Mouse (Mus musculus) hindbrain, embryonic 12.5 days (tissue): ENCODE measurements at regions not wholly inside any gene's neighbourhood (a gene's known extent, or its start where the extent isn't known, plus 50 kb on each side); places are given as distances from the start of the nearest gene placed in this dataset.

Experiments
- ATAC-seq: fragments of 200-750 bp; cut with Nextera tagmentation; 2 replicates; pipeline ENCODE4 v1.8.0; 2017; ENCODE audit warnings: moderate TSS enrichment; ENCODE audit not compliant: low FRiP score
- H3K27ac ChIP-seq: fragments of 300-500 bp; sonication (generic); 2 replicates; pipeline ENCODE4 v1.5.1; 2016; ENCODE audit warnings: mild to moderate bottlenecking
- H3K27me3 ChIP-seq: fragments of 300-500 bp; sonication (generic); 2 replicates; pipeline ENCODE4 v1.6.1; 2016; ENCODE audit warnings: mild to moderate bottlenecking
- H3K36me3 ChIP-seq: fragments of 300-500 bp; sonication (generic); 2 replicates; pipeline ENCODE4 v1.6.1; 2016; ENCODE audit warnings: mild to moderate bottlenecking
- H3K4me1 ChIP-seq: fragments of 300-500 bp; sonication (generic); 2 replicates; pipeline ENCODE4 v1.6.1; 2016
- H3K4me2 ChIP-seq: fragments of 300-500 bp; sonication (generic); replicated peaks from 2 replicates; pipeline ENCODE4 v1.6.1; 2016; ENCODE audit warnings: mild to moderate bottlenecking
- H3K4me3 ChIP-seq: fragments of 300-500 bp; sonication (generic); 2 replicates; pipeline ENCODE4 v1.5.1; 2016; ENCODE audit warnings: mild to moderate bottlenecking
- H3K9ac ChIP-seq: fragments of 300-500 bp; sonication (generic); 2 replicates; pipeline ENCODE4 v1.6.1; 2016; ENCODE audit warnings: mild to moderate bottlenecking, moderate library complexity
- H3K9me3 ChIP-seq: fragments of 300-500 bp; sonication (generic); replicated peaks from 2 replicates; pipeline ENCODE4 v1.6.1; 2016; ENCODE audit warnings: mild to moderate bottlenecking
- WGBS: fragments of 180-500 bp; shearing (Covaris S2); methylation state at CpG from one replicate; pipeline ENCODE4 v1.1.7; 2016; 5-methylcytosine and 5-hydroxymethylcytosine counted together

GRCm38 (mm10) chr9:94074904-94075303 is 463.0 kb downstream of the 1190002N15Rik start:
- no peaks in the 10 kb centered on the region for H3K4me1 ChIP-seq

GRCm38 (mm10) chr9:94067121-94067520 is 470.8 kb downstream of the 1190002N15Rik start:
- no peaks in the 10 kb centered on the region for H3K4me1 ChIP-seq
- H3K4me2 ChIP-seq: no peak overlapping the region
- H3K9me3 ChIP-seq: no peaks in the 10 kb centered on the region
- H3K9ac ChIP-seq: no peak overlapping the region
- 55% methylated on average over 1 of the region's 1 CpGs for WGBS
- no peak overlapping the region for H3K27ac ChIP-seq
- no peaks in the 10 kb centered on the region for H3K36me3 ChIP-seq
- H3K4me3 ChIP-seq: no peak overlapping the region
- no peaks in the 10 kb centered on the region for H3K27me3 ChIP-seq
- no peak for ATAC-seq

More at GRCm38 (mm10) chr9:94074904-94075303, 463.0 kb downstream of the 1190002N15Rik start:
- Histone ChIP-seq H3K36me3 (no peaks in the 10 kb centered on the region), H3K9ac (no peak overlapping the region), H3K4me2 (no peak overlapping the region), H3K4me3 (no peak overlapping the region), H3K27me3 (no peaks in the 10 kb centered on the region), H3K27ac (no peak overlapping the region), H3K9me3 (no peaks in the 10 kb centered on the region)
- 46% methylated on average over 2 of the region's 2 CpGs for WGBS
- no peak for ATAC-seq

DNA sequence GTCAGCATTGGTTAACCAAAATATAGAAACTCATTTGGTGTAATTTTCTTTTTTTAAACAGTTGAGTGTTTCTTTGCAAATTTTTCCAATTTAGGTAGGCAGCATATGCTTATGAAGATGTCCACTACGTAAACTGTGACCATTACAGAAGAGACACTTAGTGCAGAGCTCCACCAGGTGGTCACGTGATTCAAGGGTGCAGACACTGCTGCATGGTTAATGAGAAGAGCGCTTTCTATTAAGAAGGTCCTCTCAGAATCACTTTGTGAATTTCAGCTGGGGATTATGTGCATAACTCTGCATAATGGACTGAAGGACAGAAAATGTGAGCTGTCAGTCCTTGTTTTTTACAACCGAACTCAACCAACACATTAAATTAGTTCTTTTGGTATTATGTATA is 484.7 kb downstream of the 1190002N15Rik start:
- Histone ChIP-seq H3K4me1 (no peaks in the 10 kb centered on the region), H3K9ac (no peak overlapping the region), H3K9me3 (no peaks in the 10 kb centered on the region), H3K4me2 (no peak overlapping the region), H3K27ac (no peak overlapping the region), H3K27me3 (no peaks in the 10 kb centered on the region), H3K36me3 (no peaks in the 10 kb centered on the region), H3K4me3 (no peak overlapping the region)
- ATAC-seq: no peak
- 80% methylated on average over 4 of the region's 4 CpGs for WGBS

DNA sequence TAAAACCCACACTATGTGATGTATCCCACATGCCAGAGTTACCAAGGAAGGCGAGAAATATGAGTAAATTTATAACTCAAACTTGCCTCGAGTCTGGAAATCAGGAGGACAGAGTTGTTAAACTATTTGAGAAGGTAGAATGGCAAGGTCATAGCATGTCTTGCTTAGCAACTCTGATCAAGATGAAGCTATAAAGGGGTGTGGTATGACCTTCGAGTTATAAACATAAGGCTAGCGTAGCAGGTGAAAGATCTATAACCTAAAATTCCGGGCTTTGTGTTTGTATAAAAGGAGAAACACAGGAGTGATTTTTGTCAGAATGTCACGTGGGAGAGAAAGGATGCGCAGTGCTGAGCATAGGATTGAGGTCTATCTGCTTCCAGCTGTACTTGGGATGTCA is 490.0 kb downstream of the 1190002N15Rik start:
- Histone ChIP-seq H3K9me3 (no peaks in the 10 kb centered on the region), H3K27ac (no peak overlapping the region), H3K36me3 (no peaks in the 10 kb centered on the region), H3K4me3 (no peak overlapping the region), H3K9ac (no peak overlapping the region), H3K4me1 (no peaks in the 10 kb centered on the region), H3K27me3 (no peaks in the 10 kb centered on the region), H3K4me2 (no peak overlapping the region)
- 89% methylated on average over 7 of the region's 7 CpGs for WGBS
- ATAC-seq: no peak

GRCm38 (mm10) chr9:94045462-94046126 is 492.3 kb downstream of the 1190002N15Rik start:
- H3K36me3 ChIP-seq: no peaks in the 10 kb centered on the region
- no peak overlapping the region for H3K4me2 ChIP-seq
- no peak overlapping the region for H3K9ac ChIP-seq
- H3K9me3 ChIP-seq: no peaks in the 10 kb centered on the region
- H3K27me3 ChIP-seq: no peaks in the 10 kb centered on the region
- no peak overlapping the region for H3K4me3 ChIP-seq
- H3K4me1 ChIP-seq: no peaks in the 10 kb centered on the region
- ATAC-seq: no peak
- WGBS: 85% methylated on average over 3 of the region's 3 CpGs
- no peak overlapping the region for H3K27ac ChIP-seq

GRCm38 (mm10) chr9:94023761-94024160 is 514.1 kb downstream of the 1190002N15Rik start:
- no peak overlapping the region for H3K4me2 ChIP-seq
- H3K36me3 ChIP-seq: no peaks in the 10 kb centered on the region
- 55% methylated on average over 3 of the region's 3 CpGs for WGBS
- no peaks in the 10 kb centered on the region for H3K4me1 ChIP-seq
- ATAC-seq: no peak
- no peak overlapping the region for H3K27ac ChIP-seq
- no peak overlapping the region for H3K9ac ChIP-seq
- H3K27me3 ChIP-seq: no peaks in the 10 kb centered on the region
- H3K9me3 ChIP-seq: no peaks in the 10 kb centered on the region
- no peak overlapping the region for H3K4me3 ChIP-seq

DNA sequence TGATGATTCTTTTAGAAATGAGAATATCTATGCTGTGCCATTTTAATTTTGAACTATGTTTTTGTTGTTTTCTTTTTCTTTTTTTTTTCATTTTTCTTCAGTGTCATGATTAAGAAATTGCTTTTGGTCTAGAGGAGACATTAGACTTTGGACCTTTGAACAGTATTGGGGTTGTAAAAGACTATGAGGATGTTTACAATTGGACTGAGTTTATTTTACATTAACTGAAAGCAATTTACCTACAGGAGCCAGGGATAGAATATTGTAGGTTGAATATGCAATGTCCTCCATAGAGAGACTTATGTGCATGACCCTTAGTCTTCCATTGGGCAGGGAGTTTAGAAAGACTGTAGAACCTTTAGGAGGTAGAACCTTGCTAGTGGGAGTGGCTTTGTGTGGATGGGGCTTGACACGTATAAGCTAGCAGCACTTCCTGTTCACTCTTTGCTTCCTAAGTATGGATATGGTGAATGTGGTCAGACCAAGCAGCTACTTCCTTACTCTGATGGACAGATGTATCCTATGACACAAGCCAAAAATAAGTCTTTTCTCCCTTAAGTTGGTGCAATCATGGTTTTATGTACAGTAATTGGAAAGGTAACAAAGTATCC is 516.5 kb downstream of the 1190002N15Rik start:
- H3K9ac ChIP-seq: no peak overlapping the region
- no peak overlapping the region for H3K27ac ChIP-seq
- ATAC-seq: no peak
- no peaks in the 10 kb centered on the region for H3K4me1 ChIP-seq
- no peaks in the 10 kb centered on the region for H3K36me3 ChIP-seq
- no peaks in the 10 kb centered on the region for H3K9me3 ChIP-seq
- 84% methylated on average over 1 of the region's 1 CpGs for WGBS
- no peaks in the 10 kb centered on the region for H3K27me3 ChIP-seq
- H3K4me3 ChIP-seq: no peak overlapping the region
- H3K4me2 ChIP-seq: no peak overlapping the region

- Histone ChIP-seq H3K9ac (no peak overlapping the region), H3K4me2 (no peak overlapping the region), H3K27me3 (no peaks in the 10 kb centered on the region), H3K9me3 (no peaks in the 10 kb centered on the region), H3K27ac (no peak overlapping the region), H3K4me1 (no peaks in the 10 kb centered on the region), H3K36me3 (no peaks in the 10 kb centered on the region), H3K4me3 (no peak overlapping the region)
- no peak for ATAC-seq
Observed at GRCm38 (mm10) chr9:94016747-94017487, 521.0 kb downstream of the 1190002N15Rik start.

DNA sequence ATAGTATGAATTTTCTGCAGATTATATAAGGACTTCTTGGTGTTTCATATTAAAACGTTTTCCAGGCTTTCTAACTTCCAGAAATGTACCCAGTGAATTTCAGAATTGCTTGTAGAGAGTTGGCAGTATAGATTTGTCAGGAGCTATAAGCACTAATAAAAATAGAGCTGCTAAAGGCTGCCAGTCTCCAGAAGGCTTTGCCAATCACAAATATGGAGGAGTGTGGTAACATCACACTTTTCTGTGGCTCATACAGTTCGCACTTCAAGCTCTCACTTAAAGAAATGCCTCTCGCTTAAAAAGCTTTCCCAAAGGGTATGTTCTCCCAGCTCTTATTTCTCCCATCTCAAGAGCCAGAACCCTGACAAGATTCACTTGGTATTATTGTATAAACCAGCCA is 545.7 kb downstream of the 1190002N15Rik start:
- H3K4me3 ChIP-seq: no peak overlapping the region
- no peak for ATAC-seq
- H3K9me3 ChIP-seq: no peaks in the 10 kb centered on the region
- H3K4me2 ChIP-seq: no peak overlapping the region
- H3K27ac ChIP-seq: no peak overlapping the region
- no peaks in the 10 kb centered on the region for H3K36me3 ChIP-seq
- no peaks in the 10 kb centered on the region for H3K27me3 ChIP-seq
- H3K9ac ChIP-seq: no peak overlapping the region
- H3K4me1 ChIP-seq: no peaks in the 10 kb centered on the region
- 79% methylated on average over 3 of the region's 3 CpGs for WGBS

GRCm38 (mm10) chr9:93991141-93991540 is 546.7 kb downstream of the 1190002N15Rik start:
- H3K4me1 ChIP-seq: no peaks in the 10 kb centered on the region
- 63% methylated on average over 1 of the region's 1 CpGs for WGBS
- no peaks in the 10 kb centered on the region for H3K36me3 ChIP-seq
- no peak overlapping the region for H3K4me3 ChIP-seq
- H3K4me2 ChIP-seq: no peak overlapping the region
- H3K27ac ChIP-seq: no peak overlapping the region
- H3K9ac ChIP-seq: no peak overlapping the region
- no peaks in the 10 kb centered on the region for H3K27me3 ChIP-seq
- ATAC-seq: no peak
- H3K9me3 ChIP-seq: no peaks in the 10 kb centered on the region

DNA sequence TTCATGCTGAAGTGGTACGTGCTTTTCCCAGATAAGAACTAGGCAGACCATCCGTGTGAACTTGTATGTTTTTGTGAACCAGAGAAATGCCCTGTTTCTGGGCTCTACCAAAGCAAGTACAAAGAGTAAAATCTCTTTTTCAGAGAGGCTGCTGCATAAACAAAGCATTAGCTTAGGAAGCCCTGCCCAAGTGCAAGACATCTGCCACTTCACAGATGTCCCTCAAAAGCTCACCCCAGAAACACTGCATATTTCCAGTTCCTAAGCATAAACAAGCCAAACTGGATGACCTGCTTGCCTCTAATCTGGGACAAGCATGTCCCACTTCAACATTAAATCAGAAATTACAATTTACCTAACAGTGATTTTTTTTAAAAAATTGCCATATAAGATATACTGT is 556.7 kb downstream of the 1190002N15Rik start:
- no peak overlapping the region for H3K4me3 ChIP-seq
- no peaks in the 10 kb centered on the region for H3K27me3 ChIP-seq
- H3K27ac ChIP-seq: no peak overlapping the region
- H3K9ac ChIP-seq: no peak overlapping the region
- no peaks in the 10 kb centered on the region for H3K9me3 ChIP-seq
- no peak for ATAC-seq
- H3K4me1 ChIP-seq: no peaks in the 10 kb centered on the region
- 64% methylated on average over 2 of the region's 2 CpGs for WGBS
- H3K36me3 ChIP-seq: no peaks in the 10 kb centered on the region
- H3K4me2 ChIP-seq: no peak overlapping the region

- H3K9me3 ChIP-seq: no peaks in the 10 kb centered on the region
- no peaks in the 10 kb centered on the region for H3K36me3 ChIP-seq
- ATAC-seq: no peak
- H3K4me1 ChIP-seq: no peaks in the 10 kb centered on the region
- no peak overlapping the region for H3K4me3 ChIP-seq
- H3K9ac ChIP-seq: no peak overlapping the region
- H3K4me2 ChIP-seq: no peak overlapping the region
- H3K27ac ChIP-seq: no peak overlapping the region
- no peaks in the 10 kb centered on the region for H3K27me3 ChIP-seq
- 81% methylated on average over 6 of the region's 6 CpGs for WGBS
Observed at GRCm38 (mm10) chr9:93969691-93970284, 568.1 kb downstream of the 1190002N15Rik start.
